Mouse (Mus musculus) forebrain, embryonic 16.5 days (tissue): ENCODE measurements around the gene G530012D18Rik. TPM values are rescaled to one million over a fixed set of nuclear protein-coding genes. Genes with fewer than 3 reads are reported as not detected.
"Not testable (repeated sequence)": the region's sequence is repeated elsewhere in the genome, so short reads cannot be mapped to it uniquely, and the experiment has no call there.

Experiments used
- ATAC-seq: fragments of 200-750 bp; cut with Nextera tagmentation; 2 replicates; pipeline ENCODE4 v1.8.0; 2017; ENCODE audit warnings: mild to moderate bottlenecking, moderate library complexity
- H3K27ac ChIP-seq: fragments of 300-500 bp; sonication (generic); 2 replicates; pipeline ENCODE4 v1.5.1; 2014; ENCODE audit warnings: low read length, control low read depth
- H3K27me3 ChIP-seq: fragments of 300-500 bp; sonication (generic); replicated peaks from 2 replicates; pipeline ENCODE4 v1.6.1; 2014; ENCODE audit warnings: low read length; ENCODE audit not compliant: control insufficient read depth, insufficient read depth
- H3K36me3 ChIP-seq: fragments of 300-500 bp; sonication (generic); 2 replicates; pipeline ENCODE4 v1.6.1; 2014; ENCODE audit not compliant: control insufficient read depth, insufficient read depth
- H3K4me1 ChIP-seq: fragments of 300-500 bp; sonication (generic); replicated peaks from 2 replicates; pipeline ENCODE4 v1.6.1; 2014; ENCODE audit warnings: low read length; ENCODE audit not compliant: control insufficient read depth, insufficient read depth
- H3K4me2 ChIP-seq: fragments of 300-500 bp; sonication (generic); 2 replicates; pipeline ENCODE4 v1.6.1; 2014; ENCODE audit warnings: mild to moderate bottlenecking, low read length, control low read depth
- H3K4me3 ChIP-seq: fragments of 300-500 bp; sonication (generic); replicated peaks from 2 replicates; pipeline ENCODE4 v1.5.1; 2014; ENCODE audit warnings: mild to moderate bottlenecking, low read length, control low read depth
- H3K9ac ChIP-seq: fragments of 300-500 bp; sonication (generic); replicated peaks from 2 replicates; pipeline ENCODE4 v1.6.1; 2014; ENCODE audit warnings: low read depth, low read length, control low read depth
- H3K9me3 ChIP-seq: fragments of 300-500 bp; sonication (generic); 2 replicates; pipeline ENCODE4 v1.6.1; 2016; ENCODE audit warnings: low read length; ENCODE audit not compliant: control insufficient read depth
- WGBS: fragments of 180-500 bp; shearing (Covaris S2); extraction: QIAGEN DNeasy Blood & Tissue Kit; methylation state at CpG from one replicate; pipeline ENCODE4 v1.1.7; 2014; 5-methylcytosine and 5-hydroxymethylcytosine counted together
- polyA plus RNA-seq: library from polyadenylated mRNA; unstranded; fragments of >200 nt; fragmentation: Nextera tagmentation; extraction: Ambion mirVana; gene quantifications from 2 replicates; pipeline ENCODE4 v1.2.1, GENCODE M21; 2015

G530012D18Rik gene
- polyA plus RNA-seq, 1 experiment from 2014 or later, result not detected

DNA sequence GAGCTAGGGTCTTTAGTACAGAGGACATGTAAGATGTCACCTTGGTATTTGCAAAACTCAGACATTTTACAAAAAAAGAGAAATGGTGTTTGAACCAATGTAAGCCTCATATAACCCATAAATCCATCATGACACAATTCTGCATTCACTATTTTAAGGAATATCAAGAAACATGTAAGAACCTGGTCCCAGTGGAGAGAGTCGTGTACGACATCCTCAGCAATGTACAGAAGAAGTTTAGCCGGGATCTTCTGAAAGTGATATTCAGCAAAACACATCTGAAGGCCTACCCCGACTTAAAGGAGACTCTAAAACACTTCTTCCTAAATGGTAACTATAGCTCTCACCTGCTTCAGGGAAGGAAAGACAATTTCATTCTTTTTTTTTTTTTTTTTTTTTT lies 35.1 kb downstream of the G530012D18Rik start:
- H3K36me3 ChIP-seq, H3K4me3 ChIP-seq, H3K9me3 ChIP-seq, H3K27ac ChIP-seq, H3K9ac ChIP-seq, H3K27me3 ChIP-seq, ATAC-seq, H3K4me1 ChIP-seq, H3K4me2 ChIP-seq: not testable (repeated sequence)
- WGBS, result no CpG with 5 or more reads among the region's 4 CpGs

DNA sequence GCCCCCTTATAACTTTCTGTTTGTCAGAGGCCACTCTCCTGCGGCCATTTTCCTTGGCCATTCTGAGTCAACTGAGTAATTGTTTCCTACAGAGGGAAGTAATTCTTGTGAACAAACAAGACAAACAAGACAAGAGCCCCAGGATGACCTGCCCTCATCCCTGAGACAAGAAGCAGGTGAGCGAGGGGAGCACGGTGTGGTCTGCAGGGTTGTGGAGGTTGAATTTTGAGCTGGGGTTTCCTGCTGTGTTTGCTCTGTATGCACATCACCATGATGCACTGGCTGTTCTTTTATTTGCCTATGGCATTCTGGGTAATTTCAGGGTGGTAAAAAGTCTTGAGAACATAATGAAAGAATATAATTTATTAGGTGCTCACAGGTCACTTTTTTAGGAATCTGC lies 39.6 kb downstream of the G530012D18Rik start:
- ATAC-seq, result not testable (repeated sequence)
- WGBS, result 98% methylated on average over 3 of the region's 3 CpGs

DNA sequence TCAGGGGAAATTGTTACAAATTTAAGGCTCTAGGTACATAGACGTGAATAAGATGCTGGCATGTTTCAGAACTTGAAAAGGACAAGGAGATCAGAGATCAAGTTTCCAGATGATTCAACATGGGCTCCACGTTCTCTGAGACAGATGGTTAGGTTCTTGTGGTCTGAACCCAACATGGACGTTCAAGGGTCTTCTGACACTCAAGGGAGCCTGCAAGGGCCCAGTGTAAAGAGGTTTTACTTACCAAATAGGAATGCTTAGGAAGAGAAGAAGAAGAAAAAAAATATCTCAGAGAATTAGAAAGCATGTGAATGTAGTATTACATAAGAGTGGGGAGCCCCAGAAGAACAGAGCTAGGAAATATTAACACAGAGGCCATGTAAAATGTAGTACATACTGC lies 40.3 kb downstream of the G530012D18Rik start:
- not testable (repeated sequence) for ATAC-seq, H3K27me3 ChIP-seq, H3K9me3 ChIP-seq, H3K4me2 ChIP-seq, H3K4me3 ChIP-seq, H3K4me1 ChIP-seq, H3K9ac ChIP-seq, H3K27ac ChIP-seq, H3K36me3 ChIP-seq
- 70% methylated on average over 3 of the region's 3 CpGs for whole genome bisulfite sequencing

More for the DNA sequence above, 39.6 kb downstream of the G530012D18Rik start:
- H3K36me3 ChIP-seq, H3K4me3 ChIP-seq, H3K9me3 ChIP-seq, H3K27me3 ChIP-seq, H3K27ac ChIP-seq, H3K4me1 ChIP-seq, H3K4me2 ChIP-seq, H3K9ac ChIP-seq: not testable (repeated sequence)

GRCm38 (mm10) chr1:85617161-85617560 lies 41.7 kb downstream of the G530012D18Rik start:
- H3K9me3 ChIP-seq, H3K27me3 ChIP-seq, H3K4me3 ChIP-seq, ATAC-seq, H3K4me1 ChIP-seq, H3K4me2 ChIP-seq, H3K9ac ChIP-seq, H3K36me3 ChIP-seq, H3K27ac ChIP-seq: not testable (repeated sequence)
- 62% methylated on average over 4 of the region's 5 CpGs for WGBS

- not testable (repeated sequence) for H3K36me3 ChIP-seq, ATAC-seq, H3K27me3 ChIP-seq, H3K27ac ChIP-seq, H3K4me1 ChIP-seq, H3K4me2 ChIP-seq, H3K9me3 ChIP-seq, H3K4me3 ChIP-seq, H3K9ac ChIP-seq
- 46% methylated on average over 1 of the region's 1 CpGs for whole genome bisulfite sequencing
Observed at GRCm38 (mm10) chr1:85618689-85619088, 43.2 kb downstream of the G530012D18Rik start.

Other genes with a start within 250 kb of the G530012D18Rik start
- 0.33 and 0.67 TPM in 2 replicates for gene Sp110, start 23.1 kb downstream of the G530012D18Rik start, polyA plus RNA-seq
- gene Sp140, start 24.7 kb downstream of the G530012D18Rik start, polyA plus RNA-seq, result 0.32 and 0.60 TPM in 2 replicates
- gene Sp100, start 74.3 kb downstream of the G530012D18Rik start, polyA plus RNA-seq, result 0.98 TPM in 1 of 2 replicates, not detected in the other
- 0.32 and 0.81 TPM in 2 replicates for gene A630001G21Rik, start 203.0 kb downstream of the G530012D18Rik start, polyA plus RNA-seq
- gene Cab39, start 217.8 kb downstream of the G530012D18Rik start, polyA plus RNA-seq, result 47.1 and 50.2 TPM in 2 replicates